Mouse (Mus musculus): ENCODE data around the gene Mindy4.

GRCm38 (mm10) chr6:55313893-55314292, 110.7 kb downstream of the Mindy4 start:
- TF ChIP-seq CTCF (IDR thresholded peaks at IDR 0.05; ENCODE audit: extremely low read depth, insufficient read depth, low read length) (no peak), POLR2A (IDR thresholded peaks at IDR 0.05; ENCODE audit: extremely low read depth, insufficient read depth, low read length) (no peak)
